Mouse (Mus musculus) cerebellum, postnatal 4 days (tissue): Measurements from ENCODE around the gene Slc4a1ap.
"Not testable (repeated sequence)": the region's sequence is repeated elsewhere in the genome, so short reads cannot be mapped to it uniquely, and the experiment has no call there.

ENCODE experiments used
- DNase-seq, 2 experiments: peaks; one replicate each; pipeline ENCODE4 v3.0.0; 2022; ENCODE audit warnings: low spot score in 2 of 2, mixed read lengths in 1 of 2

The Slc4a1ap gene

GRCm38 (mm10) chr5:31566457-31566856, 39.7 kb downstream of the Slc4a1ap start:
- DNase-seq, result no peak

DNA sequence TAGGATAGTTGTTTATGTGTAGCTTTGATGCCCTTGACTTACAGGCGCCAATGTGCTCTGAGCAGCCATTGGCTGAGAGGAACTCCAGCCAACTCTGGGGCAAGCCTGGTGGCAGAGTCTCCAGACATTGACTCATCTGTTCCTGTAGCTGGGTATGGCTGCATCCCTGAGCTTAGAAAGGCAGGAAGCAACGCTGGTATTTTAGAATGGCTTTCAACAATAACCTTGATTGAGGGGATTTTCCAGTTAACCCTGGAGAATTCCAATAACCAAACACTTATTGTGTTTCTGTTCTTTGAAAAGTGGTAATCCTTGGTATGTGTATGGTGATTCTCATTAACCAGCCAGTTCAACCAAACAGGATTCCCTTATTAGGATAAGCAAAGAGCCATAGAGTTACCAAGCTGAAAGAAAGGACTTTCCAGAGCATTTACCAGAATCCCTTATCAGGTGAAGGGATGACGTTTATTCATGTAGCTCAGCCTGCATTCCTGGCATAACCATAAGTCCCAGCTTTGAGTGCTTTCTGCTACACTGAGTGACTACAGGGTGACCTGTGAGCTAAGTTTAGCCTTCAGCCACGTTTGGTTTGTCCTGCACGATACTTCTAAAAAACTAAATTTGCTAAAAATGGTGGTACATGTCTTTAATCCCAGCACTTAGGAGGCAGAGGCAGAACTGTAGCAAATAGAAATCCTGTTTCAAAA, 41.3 kb downstream of the Slc4a1ap start:
- no peak for DNase-seq

GRCm38 (mm10) chr5:31571023-31571608, 44.3 kb downstream of the Slc4a1ap start:
- no peak for DNase-seq

GRCm38 (mm10) chr5:31573722-31574121, 46.9 kb downstream of the Slc4a1ap start:
- no peak for DNase-seq

GRCm38 (mm10) chr5:31576539-31576975, 49.8 kb downstream of the Slc4a1ap start:
- DNase-seq, result no peak

DNA sequence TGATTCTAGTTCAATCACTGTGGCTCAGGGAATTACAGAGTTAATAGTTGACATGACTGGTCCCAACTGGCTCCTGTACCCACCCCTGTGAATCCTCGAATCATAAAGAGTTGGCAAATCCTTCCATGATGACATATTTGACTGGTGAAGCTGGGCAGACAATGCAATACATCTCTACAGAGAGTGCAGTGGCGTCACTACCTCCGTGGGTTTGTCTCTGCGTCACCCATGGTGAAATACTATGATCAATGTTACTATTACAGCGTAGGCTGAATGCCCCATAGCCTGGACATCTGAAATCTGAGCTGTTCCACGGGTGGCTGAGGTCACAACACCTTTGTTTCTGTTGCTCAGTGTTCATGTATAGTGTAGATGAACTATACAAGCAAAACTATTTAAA, 54.5 kb downstream of the Slc4a1ap start:
- DNase-seq, result no peak

DNA sequence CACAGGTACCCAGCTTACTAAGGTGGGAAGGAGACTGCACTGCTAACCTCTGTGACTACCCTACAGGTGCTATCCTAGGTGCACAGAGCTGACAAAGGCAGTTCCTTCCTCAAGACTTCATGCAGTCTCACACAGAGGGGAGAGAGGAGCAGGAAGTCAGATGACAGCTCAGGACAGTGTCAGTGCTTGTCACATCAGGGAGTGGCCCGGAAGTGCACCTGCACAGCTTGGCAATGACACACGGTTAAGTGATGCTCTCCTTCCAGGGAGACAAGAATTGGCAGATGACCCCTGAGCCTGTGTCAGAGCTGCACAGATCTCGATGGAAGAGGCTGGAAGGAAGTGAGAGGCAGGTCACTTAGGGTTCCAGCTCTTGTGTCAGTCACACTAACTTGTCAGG, 55.1 kb downstream of the Slc4a1ap start:
- no peak for DNase-seq

- DNase-seq, result no peak
These were observed 56.5 kb downstream of the Slc4a1ap start for GRCm38 (mm10) chr5:31583261-31583660.

GRCm38 (mm10) chr5:31585526-31585925, 58.7 kb downstream of the Slc4a1ap start:
- DNase-seq, result no peak

- no peak for DNase-seq
These were observed 61.2 kb downstream of the Slc4a1ap start for GRCm38 (mm10) chr5:31588016-31588415.

GRCm38 (mm10) chr5:31588672-31589071, 61.9 kb downstream of the Slc4a1ap start:
- not testable (repeated sequence) for DNase-seq

- no peak for DNase-seq
These were observed 63.0 kb downstream of the Slc4a1ap start for GRCm38 (mm10) chr5:31589711-31590319.

GRCm38 (mm10) chr5:31591122-31591521, 64.3 kb downstream of the Slc4a1ap start:
- DNase-seq, result no peak

DNA sequence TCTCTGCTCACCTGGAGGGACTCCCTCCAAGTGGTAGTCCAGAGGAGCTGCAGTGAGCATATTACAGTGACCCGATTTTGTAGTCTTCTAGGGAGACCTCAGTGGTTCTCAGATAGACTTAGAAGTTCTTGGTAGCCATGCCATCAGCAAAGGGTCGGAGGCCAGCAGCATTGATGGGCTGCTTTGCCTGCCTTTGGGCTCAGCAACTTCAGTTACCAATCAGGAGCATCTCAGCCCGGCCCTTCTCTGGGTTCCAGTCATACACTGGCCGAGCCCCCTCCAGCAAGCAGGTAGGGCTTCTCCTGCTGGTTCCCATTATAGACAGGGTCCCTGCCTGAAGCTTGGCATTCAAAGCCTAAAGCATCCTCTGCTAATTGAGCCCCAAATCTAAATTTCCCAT, 69.1 kb downstream of the Slc4a1ap start:
- DNase-seq, result no peak

DNA sequence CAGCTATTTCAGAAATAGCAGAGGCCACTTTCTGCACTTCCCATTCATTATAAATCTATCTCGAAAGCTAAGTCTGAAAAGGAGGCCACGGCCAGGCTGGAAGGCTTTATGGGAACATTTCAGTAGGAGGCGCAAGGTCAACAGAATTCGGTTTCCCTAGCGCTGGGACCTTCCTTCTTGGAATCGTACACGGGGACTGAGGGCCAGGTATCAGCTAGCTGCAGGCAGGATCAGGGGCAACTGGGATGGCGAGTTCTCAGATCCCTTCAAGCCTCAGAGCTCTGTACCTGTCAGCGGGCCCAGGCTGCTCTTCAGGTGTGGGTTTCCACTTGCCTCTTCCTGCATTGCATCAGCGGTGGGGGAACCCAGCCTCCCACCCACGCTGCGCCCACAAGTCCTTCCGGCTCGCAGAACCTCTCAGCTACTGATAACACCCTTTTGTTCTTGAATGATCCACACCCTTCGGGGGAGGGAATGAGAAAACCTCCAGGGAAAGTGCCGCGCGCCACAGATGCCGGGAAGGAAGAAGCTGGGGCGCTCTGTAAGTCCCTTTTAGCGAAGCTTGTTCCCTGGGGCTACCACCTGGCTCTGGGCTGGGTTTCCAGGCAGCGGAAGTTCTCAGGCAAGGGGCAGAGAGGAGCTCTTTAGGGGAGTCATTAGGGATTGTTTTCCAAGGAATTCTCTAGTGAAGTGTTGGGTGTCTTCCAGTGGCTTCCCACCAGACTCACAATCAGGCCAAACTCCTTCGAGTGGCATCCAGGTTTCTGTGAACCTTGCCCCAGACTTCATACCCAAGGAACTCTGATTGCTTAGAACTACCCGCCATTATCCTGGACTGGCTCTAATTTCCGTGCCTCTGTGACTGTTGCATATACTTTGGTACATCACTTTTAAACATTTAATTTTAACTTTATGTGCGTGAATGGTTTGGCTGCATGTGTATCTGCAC, 70.0 kb downstream of the Slc4a1ap start, which contains the start of gene Mrpl33:
Gene Mrpl33 (plus strand): TSS at position 455 of the 949 bp plus-strand sequence.
- peak in 1 of 2 experiments; percentile 20 for DNase-seq

DNA sequence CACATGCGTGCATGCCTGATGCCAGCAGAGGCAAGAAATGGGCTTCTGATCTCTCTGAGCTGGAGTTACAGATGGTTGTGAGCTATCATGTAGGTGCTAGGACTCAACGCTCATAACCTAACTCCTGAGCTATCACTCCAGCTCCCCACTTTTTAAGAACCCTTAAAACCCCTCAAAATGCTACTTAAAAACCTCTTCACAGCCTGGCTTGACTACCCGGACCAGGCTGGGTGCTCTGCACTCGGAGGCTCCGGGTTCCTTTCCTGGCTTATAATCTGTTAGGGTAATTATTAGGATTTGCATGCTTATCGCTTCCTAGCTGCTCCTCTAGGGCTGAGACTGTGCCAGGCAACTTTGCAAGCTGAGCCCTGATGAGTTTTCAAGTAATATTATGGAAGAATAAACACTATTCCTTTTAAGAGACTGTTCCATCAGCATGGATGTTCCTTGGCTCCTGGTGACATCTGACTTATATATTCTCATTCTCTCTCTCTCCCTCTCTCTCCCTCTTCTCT, 70.7 kb downstream of the Slc4a1ap start:
- DNase-seq, result no peak

GRCm38 (mm10) chr5:31598121-31598520, 71.3 kb downstream of the Slc4a1ap start:
- no peak for DNase-seq

DNA sequence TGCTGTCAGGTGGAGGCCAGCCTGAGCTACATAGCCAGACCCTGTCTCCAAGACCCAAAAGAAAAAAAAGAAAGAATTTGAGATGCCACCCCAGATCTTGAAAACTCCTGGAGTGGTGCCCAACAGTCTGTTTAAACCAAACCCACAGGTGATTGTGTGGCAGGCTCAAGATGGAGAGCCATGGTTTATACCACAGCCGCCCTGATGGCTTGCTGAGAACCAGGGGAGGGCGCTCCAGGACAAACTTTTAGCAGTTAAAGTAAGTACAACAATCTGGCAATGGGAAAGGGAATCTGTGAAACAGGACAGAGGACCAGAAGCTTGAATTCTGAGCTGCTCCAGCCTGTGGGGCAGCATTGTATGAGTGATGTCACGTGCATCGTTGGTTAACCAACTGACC, 71.8 kb downstream of the Slc4a1ap start:
- peak in 1 of 2 experiments; percentile 26 for DNase-seq

DNA sequence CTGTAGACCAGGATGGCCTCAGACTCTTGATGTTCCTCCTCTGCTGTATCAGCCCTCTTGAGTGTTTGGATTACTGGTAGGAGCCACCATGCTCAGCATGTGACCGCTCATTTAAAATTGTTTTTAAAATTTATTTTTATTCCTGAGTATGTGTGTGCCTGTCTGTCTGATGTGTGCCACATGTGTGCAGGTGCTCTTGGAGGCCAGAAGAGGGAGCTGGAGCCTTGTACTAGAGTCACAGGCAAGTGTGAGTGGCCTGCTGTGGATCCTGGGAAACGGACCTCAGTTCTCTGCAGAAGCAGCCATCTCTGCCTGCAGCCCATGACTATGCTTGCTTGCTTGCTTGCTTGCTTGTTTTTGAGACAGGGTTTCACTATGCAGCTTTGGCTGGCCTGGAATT, 72.4 kb downstream of the Slc4a1ap start:
- DNase-seq, result no peak

DNA sequence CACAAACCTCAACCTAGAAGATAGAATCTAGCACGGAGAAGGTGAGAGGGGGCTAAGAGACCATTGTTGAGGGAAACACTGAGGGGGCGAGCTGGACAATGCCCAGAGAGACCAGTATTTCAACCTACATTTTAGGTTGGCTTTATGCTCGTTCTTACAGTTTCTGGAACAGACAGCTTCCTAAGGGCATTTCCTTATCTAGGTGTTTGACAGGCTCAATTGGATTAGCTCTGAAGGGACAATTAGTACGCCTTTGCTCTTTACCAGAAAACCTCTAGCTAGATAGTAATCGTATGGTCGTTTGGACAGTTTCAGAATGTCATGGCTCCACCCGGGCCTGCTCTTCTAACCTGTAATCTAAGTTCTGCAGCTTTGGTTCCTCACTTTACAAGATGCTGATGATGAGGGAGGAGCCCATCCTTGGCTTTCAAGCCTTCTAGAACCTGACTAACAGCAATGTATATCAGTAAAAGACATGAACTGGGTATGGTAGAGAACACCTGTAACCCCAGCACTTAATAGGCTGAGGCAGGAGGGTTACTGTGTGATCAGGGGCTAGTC, 74.4 kb downstream of the Slc4a1ap start:
- DNase-seq, result no peak

GRCm38 (mm10) chr5:31602377-31602776, 75.6 kb downstream of the Slc4a1ap start:
- DNase-seq, result no peak
